Mouse (Mus musculus) midbrain, embryonic 16.5 days (tissue): ENCODE measurements at regions not wholly inside any gene's neighbourhood (a gene's known extent, or its start where the extent isn't known, plus 50 kb on each side); places are given as distances from the start of the nearest gene placed in this dataset.

Experiments
- ATAC-seq: fragments of 200-750 bp; cut with Nextera tagmentation; 2 replicates; pipeline ENCODE4 v1.8.0; 2017; ENCODE audit warnings: moderate TSS enrichment
- H3K27ac ChIP-seq: fragments of 300-500 bp; sonication (generic); 2 replicates; pipeline ENCODE4 v1.5.1; 2014; ENCODE audit warnings: mild to moderate bottlenecking, low read length, mixed read lengths
- H3K27me3 ChIP-seq: fragments of 300-500 bp; sonication (generic); 2 replicates; pipeline ENCODE4 v1.6.1; 2014; ENCODE audit warnings: low read depth, low read length, mixed read lengths; ENCODE audit not compliant: control insufficient read depth, insufficient read depth
- H3K36me3 ChIP-seq: fragments of 300-500 bp; sonication (generic); 2 replicates; pipeline ENCODE4 v1.6.1; 2014; ENCODE audit warnings: mild to moderate bottlenecking, low read length, moderate library complexity, mixed read lengths; ENCODE audit not compliant: control insufficient read depth, insufficient read depth
- H3K4me1 ChIP-seq: fragments of 300-500 bp; sonication (generic); 2 replicates; pipeline ENCODE4 v1.6.1; 2014; ENCODE audit warnings: mild to moderate bottlenecking, low read length, mixed read lengths; ENCODE audit not compliant: control insufficient read depth, insufficient read depth
- H3K4me2 ChIP-seq: fragments of 300-500 bp; sonication (generic); 2 replicates; pipeline ENCODE4 v1.6.1; 2014; ENCODE audit warnings: mild to moderate bottlenecking, low read length, mixed read lengths
- H3K4me3 ChIP-seq: fragments of 300-500 bp; sonication (generic); 2 replicates; pipeline ENCODE4 v1.5.1; 2014; ENCODE audit warnings: low read depth, mild to moderate bottlenecking, low read length, moderate library complexity, mixed read lengths
- H3K9ac ChIP-seq: fragments of 300-500 bp; sonication (generic); 2 replicates; pipeline ENCODE4 v1.6.1; 2014; ENCODE audit warnings: low read depth, low read length, mixed read lengths
- H3K9me3 ChIP-seq: fragments of 300-500 bp; sonication (generic); replicated peaks from 2 replicates; pipeline ENCODE4 v1.6.1; 2014; ENCODE audit warnings: mild to moderate bottlenecking, low read length, mixed read lengths; ENCODE audit not compliant: control insufficient read depth, poor library complexity, severe bottlenecking
- WGBS: fragments of 180-500 bp; shearing (Covaris S2); extraction: QIAGEN DNeasy Blood & Tissue Kit; methylation state at CpG from one replicate; pipeline ENCODE4 v1.1.7; 2014; 5-methylcytosine and 5-hydroxymethylcytosine counted together

GRCm38 (mm10) chr15:20095764-20096163 is 353.3 kb upstream of the Cdh12 start:
- Histone ChIP-seq H3K9me3 (no peaks in the 10 kb centered on the region), H3K27ac (no peak overlapping the region), H3K9ac (no peak overlapping the region), H3K27me3 (no peaks in the 10 kb centered on the region), H3K4me1 (no peaks in the 10 kb centered on the region), H3K4me2 (no peak overlapping the region), H3K4me3 (no peak overlapping the region), H3K36me3 (no peaks in the 10 kb centered on the region)
- ATAC-seq: no peak
- WGBS: 12% methylated on average over 1 of the region's 1 CpGs

- H3K27ac ChIP-seq: no peak overlapping the region
- no peak overlapping the region for H3K4me3 ChIP-seq
- WGBS: 87% methylated on average over 2 of the region's 2 CpGs
- no peak overlapping the region for H3K9ac ChIP-seq
- no peaks in the 10 kb centered on the region for H3K4me1 ChIP-seq
- H3K27me3 ChIP-seq: no peaks in the 10 kb centered on the region
- no peaks in the 10 kb centered on the region for H3K9me3 ChIP-seq
- H3K36me3 ChIP-seq: no peaks in the 10 kb centered on the region
- H3K4me2 ChIP-seq: no peak overlapping the region
- ATAC-seq: no peak
Measured at GRCm38 (mm10) chr15:20119518-20119917, 329.5 kb upstream of the Cdh12 start.

- no peaks in the 10 kb centered on the region for H3K36me3 ChIP-seq
- 54% methylated on average over 3 of the region's 3 CpGs for WGBS
- no peaks in the 10 kb centered on the region for H3K27me3 ChIP-seq
- no peaks in the 10 kb centered on the region for H3K4me1 ChIP-seq
- no peak overlapping the region for H3K27ac ChIP-seq
- ATAC-seq: peak; percentile 84
- no peak overlapping the region for H3K4me2 ChIP-seq
- H3K4me3 ChIP-seq: no peak overlapping the region
- H3K9ac ChIP-seq: no peak overlapping the region
- no peaks in the 10 kb centered on the region for H3K9me3 ChIP-seq
Measured at GRCm38 (mm10) chr15:20123586-20123985, 325.5 kb upstream of the Cdh12 start.

GRCm38 (mm10) chr15:20135893-20136570 is 313.0 kb upstream of the Cdh12 start:
- no peak overlapping the region for H3K9ac ChIP-seq
- no peaks in the 10 kb centered on the region for H3K4me1 ChIP-seq
- WGBS: 57% methylated on average over 3 of the region's 3 CpGs
- no peaks in the 10 kb centered on the region for H3K9me3 ChIP-seq
- no peak overlapping the region for H3K27ac ChIP-seq
- no peak overlapping the region for H3K4me2 ChIP-seq
- H3K36me3 ChIP-seq: no peaks in the 10 kb centered on the region
- H3K27me3 ChIP-seq: no peaks in the 10 kb centered on the region
- no peak for ATAC-seq
- H3K4me3 ChIP-seq: no peak overlapping the region

GRCm38 (mm10) chr15:20151910-20152309 is 297.2 kb upstream of the Cdh12 start:
- Histone ChIP-seq H3K27me3 (no peaks in the 10 kb centered on the region), H3K9me3 (no peaks in the 10 kb centered on the region), H3K4me1 (no peaks in the 10 kb centered on the region), H3K4me2 (no peak overlapping the region), H3K9ac (no peak overlapping the region), H3K4me3 (no peak overlapping the region), H3K36me3 (no peaks in the 10 kb centered on the region), H3K27ac (no peak overlapping the region)
- ATAC-seq: no peak
- 86% methylated on average over 3 of the region's 3 CpGs for WGBS
